Mouse (Mus musculus) heart, adult 2 months (tissue): Measurements from ENCODE around the gene Meis1. TPM values are rescaled to one million over a fixed set of nuclear protein-coding genes. Genes with fewer than 3 reads are reported as not detected.

Experiments
- DNase-seq, 2 experiments: peaks; one replicate each; pipeline ENCODE4 v3.0.0; 2021
- H3K27ac ChIP-seq: fragments of 200-600 bp; 2 replicates; pipeline ENCODE4 v1.8.1; 2022
- H3K27me3 ChIP-seq: fragments of 200-500 bp; 2 replicates; pipeline ENCODE4 v1.6.1; 2012; ENCODE audit warnings: mild to moderate bottlenecking, low read length, inconsistent platforms, mixed read lengths; ENCODE audit not compliant: control insufficient read depth, insufficient read depth
- H3K36me3 ChIP-seq: fragments of 200-500 bp; 2 replicates; pipeline ENCODE4 v1.6.1; 2012; ENCODE audit warnings: low read length, inconsistent platforms; ENCODE audit not compliant: control insufficient read depth, insufficient read depth
- H3K4me1 ChIP-seq: fragments of 200-500 bp; 2 replicates; pipeline ENCODE4 v1.6.1; 2011; ENCODE audit warnings: low read length; ENCODE audit not compliant: control insufficient read depth, insufficient read depth
- H3K4me3 ChIP-seq: fragments of 200-600 bp; 2 replicates; pipeline ENCODE4 v1.8.1; 2022
- H3K79me2 ChIP-seq: fragments of 200-500 bp; replicated peaks from 2 replicates; pipeline ENCODE4 v1.6.1; 2012; ENCODE audit warnings: mild to moderate bottlenecking, inconsistent platforms, low read length, moderate library complexity, mixed read lengths; ENCODE audit not compliant: control insufficient read depth, insufficient read depth
- H3K9ac ChIP-seq: fragments of 200-500 bp; 2 replicates; pipeline ENCODE4 v1.6.1; 2012; ENCODE audit warnings: low read depth, mild to moderate bottlenecking, control low read depth, inconsistent platforms, low read length, mixed read lengths
- CTCF ChIP-seq: fragments of 200-600 bp; IDR thresholded peaks from 2 replicates; pipeline ENCODE4 v1.8.1; 2022; ENCODE audit warnings: antibody characterized with exemption, mild to moderate bottlenecking, moderate library complexity
- EP300 ChIP-seq: fragments of 200-500 bp; IDR thresholded peaks from 2 replicates; pipeline ENCODE4 v1.6.1; 2011; ENCODE audit warnings: low read depth, low read length, control low read depth; ENCODE audit not compliant: insufficient read depth
- POLR2A ChIP-seq: fragments of 200-500 bp; IDR thresholded peaks from 2 replicates; pipeline ENCODE4 v1.6.1; 2011; ENCODE audit warnings: mild to moderate bottlenecking, low read depth, low read length, control low read depth; ENCODE audit not compliant: insufficient read depth
- WGBS: fragments of 180-500 bp; shearing (Covaris S2); methylation state at CpG from one replicate; pipeline ENCODE4 v1.1.7; 2018; 5-methylcytosine and 5-hydroxymethylcytosine counted together
- intact Hi-C: fragments of 180-260 bp; cut with DNase I; formaldehyde crosslinking; loops from one replicate; pipeline ENCODE4 v1.15.1; 2025
- polyA plus RNA-seq: library from polyadenylated mRNA; depleted of rRNA; stranded (reverse); fragments of >200 nt; gene quantifications from 2 replicates; pipeline ENCODE4 v1.2.3, GENCODE M21; 2012
- total RNA-seq, 2 experiments: library from RNA; stranded (reverse); gene quantifications; 2 replicates each; pipeline ENCODE4 v1.2.3; 2021

Meis1 gene
- total and polyA plus RNA-seq, 3 experiments, result 18.2 to 31.4 (median 29.0) TPM

DNA sequence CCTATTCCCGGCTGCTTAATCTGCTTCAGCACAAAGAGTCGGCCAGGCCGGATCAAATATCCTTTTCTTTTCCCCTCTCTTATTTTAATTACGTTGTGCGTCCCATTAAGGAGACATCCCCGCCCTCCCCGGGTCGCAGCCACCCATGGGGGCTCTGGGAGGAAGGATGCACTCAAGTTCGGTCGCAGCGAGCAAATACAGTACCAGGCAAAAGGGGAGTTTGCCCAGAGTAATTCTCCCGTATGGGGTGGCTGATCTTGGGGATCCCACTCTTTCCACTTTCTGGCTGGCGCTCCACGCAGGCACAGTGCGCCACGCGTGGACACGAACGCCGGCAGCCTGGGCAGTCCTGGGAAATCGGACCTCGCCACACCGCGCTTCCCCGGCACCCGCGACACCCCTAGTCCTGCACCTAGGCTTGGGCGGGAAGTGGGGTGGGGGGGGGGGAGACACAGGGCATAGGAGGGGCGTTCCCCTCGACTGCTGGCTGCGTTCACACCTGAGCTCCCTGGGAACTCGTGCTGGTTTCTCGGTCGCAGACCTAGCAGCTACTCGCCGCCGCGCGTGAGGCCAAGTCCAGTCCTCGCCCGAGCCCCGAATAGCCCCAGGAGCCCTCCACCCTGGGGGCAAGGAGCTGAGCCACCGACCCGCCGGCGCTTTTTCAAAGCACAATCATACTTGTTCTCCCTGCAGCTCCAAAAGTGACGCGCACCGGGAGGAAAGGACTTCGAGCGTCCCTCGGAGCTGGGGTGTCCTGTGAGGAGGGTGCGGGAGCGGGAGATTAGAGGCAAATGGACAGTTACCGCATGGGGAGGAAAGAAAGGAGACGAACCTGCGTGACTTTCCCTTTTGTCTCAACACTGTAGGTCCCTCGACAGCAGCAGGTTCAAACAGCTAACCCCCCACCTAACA, 147.4 kb downstream of the Meis1 start:
- peak overlapping the region; percentile 42; the same call in 1 of the 2 replicates for H3K4me3 ChIP-seq
- peaks cover 14% of the 10 kb centered on the region for H3K27me3 ChIP-seq
- WGBS, result 7% methylated on average over 58 of the region's 58 CpGs
- H3K36me3 ChIP-seq, result no peaks in the 10 kb centered on the region
- no peak overlapping the region for H3K27ac ChIP-seq
- no peaks in the 10 kb centered on the region for H3K79me2 ChIP-seq
- no peak for TF ChIP-seq EP300
- TF ChIP-seq CTCF, result no peak
- TF ChIP-seq POLR2A, result no peak
- peak; percentile 23 to 51 for DNase-seq
- peak overlapping the region; percentile 46; the same call in 1 of the 2 replicates for H3K9ac ChIP-seq
- intact Hi-C loops, result loop anchor here (10.0 kb wide), 2 partner anchors 917 to 1187 kb away; partner anchors contain the start of gene Etaa1
- peaks cover 2% of the 10 kb centered on the region for H3K4me1 ChIP-seq

DNA sequence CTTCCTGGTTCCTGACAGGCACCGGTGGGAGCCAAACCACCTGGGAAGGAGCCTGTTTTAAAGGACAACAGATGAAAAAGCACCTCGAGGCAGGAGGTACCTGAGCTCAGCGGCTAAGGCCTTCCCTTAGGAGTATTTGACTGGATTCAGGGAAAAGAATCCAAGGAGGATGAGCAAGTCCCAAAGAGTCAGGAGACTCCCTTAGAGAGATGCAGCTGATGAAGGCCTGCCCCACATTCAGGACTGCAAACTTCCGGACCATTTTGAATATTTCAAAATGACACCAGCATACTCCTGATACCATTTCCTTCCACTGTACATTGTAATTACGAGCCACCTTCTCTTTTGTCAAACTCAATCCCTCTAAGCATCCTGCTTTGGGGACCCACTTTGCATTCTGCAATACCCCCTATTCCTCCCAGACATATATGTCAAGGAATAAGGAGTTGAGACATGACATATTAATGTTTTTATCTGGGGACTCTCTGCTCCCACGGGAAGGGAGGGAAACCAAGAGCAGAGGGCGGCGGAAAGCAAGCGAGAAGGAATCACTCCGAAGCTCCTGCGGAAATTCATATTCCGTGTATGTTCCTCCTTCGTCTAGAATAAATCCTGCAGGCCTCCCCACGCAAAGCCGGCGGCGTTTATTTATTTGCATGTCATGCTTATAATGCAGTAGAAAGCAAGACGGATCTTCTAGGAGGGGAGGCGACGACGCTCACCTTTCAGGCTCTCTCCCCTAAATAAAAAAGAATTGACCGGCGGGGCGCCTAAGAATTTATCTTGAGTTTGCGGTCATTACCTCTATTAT, 148.5 kb downstream of the Meis1 start:
- TF ChIP-seq POLR2A (no peak), CTCF (no peak), EP300 (no peak)
- no peaks in the 10 kb centered on the region for H3K79me2 ChIP-seq
- no peak overlapping the region for H3K27ac ChIP-seq
- peaks cover 2% of the 10 kb centered on the region for H3K4me1 ChIP-seq
- H3K4me3 ChIP-seq, result no peak overlapping the region
- DNase-seq, result no peak
- H3K27me3 ChIP-seq, result peaks cover 11% of the 10 kb centered on the region
- no peak overlapping the region for H3K9ac ChIP-seq
- 54% methylated on average over 25 of the region's 25 CpGs for WGBS
- intact Hi-C loops, result loop anchor here (10.0 kb wide), 2 partner anchors 916 to 1186 kb away; partner anchors contain the start of gene Etaa1
- H3K36me3 ChIP-seq, result no peaks in the 10 kb centered on the region

DNA sequence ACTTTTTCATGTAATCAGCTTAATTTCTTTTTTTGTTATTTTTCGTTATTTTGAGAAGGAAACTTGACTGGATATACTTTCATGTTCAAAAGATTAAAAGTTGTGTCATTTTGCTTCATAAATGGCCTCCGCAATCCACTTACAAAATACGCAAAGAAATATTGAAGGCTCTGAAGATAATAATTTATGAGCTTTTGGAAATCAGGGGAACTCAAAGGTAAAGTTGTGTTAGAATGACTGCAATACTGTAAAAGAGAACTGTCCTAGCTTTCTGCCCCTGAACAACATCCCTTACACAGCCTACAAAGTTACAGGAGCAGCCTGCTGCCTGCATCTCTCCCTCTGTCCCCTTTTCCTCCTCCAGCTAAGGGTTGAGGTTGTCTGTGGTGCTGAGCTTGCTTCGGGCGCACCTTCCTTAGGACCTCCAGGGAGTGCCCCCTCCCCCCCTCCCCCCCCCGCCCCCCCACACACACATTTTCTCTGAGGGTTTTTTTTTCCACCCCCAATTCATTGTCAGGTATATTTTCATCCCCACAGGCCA, 149.3 kb downstream of the Meis1 start:
- intact Hi-C loops, result no loop called here
- Histone ChIP-seq H3K27me3 (peaks cover 9% of the 10 kb centered on the region; the same call in 1 of the 2 replicates), H3K27ac (no peak overlapping the region), H3K4me1 (peaks cover 2% of the 10 kb centered on the region), H3K4me3 (no peak overlapping the region), H3K9ac (no peak overlapping the region), H3K79me2 (no peaks in the 10 kb centered on the region), H3K36me3 (no peaks in the 10 kb centered on the region)
- TF ChIP-seq CTCF, result no peak
- TF ChIP-seq EP300, result no peak
- TF ChIP-seq POLR2A, result no peak
- no peak for DNase-seq
- WGBS, result 72% methylated on average over 6 of the region's 6 CpGs

DNA sequence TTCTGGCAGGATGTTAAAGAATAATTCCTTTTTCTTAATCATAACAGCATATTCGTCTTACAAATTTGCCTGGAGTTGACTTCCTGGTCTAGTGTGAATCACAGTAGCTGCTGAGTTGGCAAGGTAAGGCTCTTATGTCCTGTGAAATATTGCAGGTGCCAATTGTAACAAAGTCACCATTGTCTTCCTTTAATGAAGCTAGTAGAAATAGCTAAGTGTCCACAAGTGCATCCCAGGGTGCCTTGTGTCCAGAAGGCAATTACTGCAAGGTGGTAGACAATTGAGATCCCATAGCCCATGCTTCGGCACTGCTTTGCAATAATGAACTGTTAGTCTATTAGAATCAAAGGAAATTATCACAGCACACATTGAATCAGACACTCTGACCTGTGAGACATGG, 151.1 kb downstream of the Meis1 start:
- Histone ChIP-seq H3K27ac (no peak overlapping the region), H3K36me3 (no peaks in the 10 kb centered on the region), H3K4me3 (no peak overlapping the region), H3K79me2 (no peaks in the 10 kb centered on the region), H3K27me3 (peaks cover 9% of the 10 kb centered on the region; the same call in 1 of the 2 replicates), H3K9ac (no peak overlapping the region), H3K4me1 (peaks cover 2% of the 10 kb centered on the region)
- 86% methylated on average over 2 of the region's 2 CpGs for WGBS
- intact Hi-C loops, result no loop called here
- TF ChIP-seq POLR2A, result no peak
- TF ChIP-seq CTCF, result no peak
- TF ChIP-seq EP300, result no peak
- DNase-seq, result no peak

DNA sequence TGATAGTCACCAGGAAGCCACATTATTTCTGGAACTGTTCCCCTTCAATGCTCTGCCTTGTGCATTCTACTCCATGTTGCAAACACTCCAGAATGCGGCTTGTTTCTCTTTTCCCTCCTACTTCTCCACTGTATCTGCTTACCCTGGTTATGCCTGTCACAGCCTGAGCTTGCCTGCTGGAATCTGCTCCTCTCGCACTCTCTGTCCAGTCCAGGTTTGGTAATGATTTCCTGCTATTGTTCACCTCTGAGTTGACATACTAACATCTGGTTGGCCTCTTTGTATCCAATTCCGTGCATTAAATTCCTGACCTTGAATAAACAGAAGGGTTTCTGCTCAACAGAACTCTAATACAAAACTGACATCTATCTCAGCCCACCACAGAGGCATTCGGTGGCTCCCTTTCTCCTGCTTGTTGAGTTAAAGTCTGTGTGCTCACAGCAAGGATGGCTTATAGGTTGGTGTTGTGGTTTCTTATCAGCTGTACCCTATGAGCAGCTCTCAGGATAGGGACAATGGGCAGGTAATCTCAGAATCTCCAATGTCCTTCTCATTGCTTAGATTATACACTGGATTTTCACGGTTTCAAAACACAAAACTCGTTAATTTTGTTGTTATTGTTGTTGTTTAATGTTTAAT, 152.5 kb downstream of the Meis1 start:
- H3K4me3 ChIP-seq, result no peak overlapping the region
- no peaks in the 10 kb centered on the region for H3K36me3 ChIP-seq
- WGBS, result 46% methylated on average over 6 of the region's 6 CpGs
- no peaks in the 10 kb centered on the region for H3K79me2 ChIP-seq
- H3K9ac ChIP-seq, result no peak overlapping the region
- DNase-seq, result no peak
- H3K27me3 ChIP-seq, result 0 out of 2 replicates have a peak, but pooled peaks cover 4% of the 10 kb centered on the region
- TF ChIP-seq EP300 (no peak), CTCF (no peak), POLR2A (no peak)
- intact Hi-C loops, result no loop called here
- H3K27ac ChIP-seq, result no peak overlapping the region
- no peaks in the 10 kb centered on the region for H3K4me1 ChIP-seq
